Mouse (Mus musculus) adrenal gland, postnatal 25 days (tissue): Measurements from ENCODE around the gene Prmt9. TPM values are rescaled to one million over a fixed set of nuclear protein-coding genes. Genes with fewer than 3 reads are reported as not detected.

Source experiments
- total RNA-seq: library from RNA; stranded (reverse); gene quantifications from 2 replicates; pipeline ENCODE4 v1.2.3, GENCODE M21; 2021

Prmt9 gene
- total RNA-seq, 1 experiment from 2014 or later, result 21.3 TPM

Other genes starting within 250 kb of the Prmt9 start
- 28.9 and 34.3 TPM in 2 replicates for gene Arhgap10, start 31.4 kb upstream of the Prmt9 start, total RNA-seq
- 36.4 and 42.2 TPM in 2 replicates for gene Tmem184c, start 61.3 kb downstream of the Prmt9 start, total RNA-seq
- 21.0 and 24.3 TPM in 2 replicates for gene Ednra, start 175.1 kb downstream of the Prmt9 start, total RNA-seq